Mouse (Mus musculus) frontal cortex, postnatal 25 days (tissue): ENCODE measurements around the gene Aup1.

Source experiments
- DNase-seq, 2 experiments: peaks; one replicate each; pipeline ENCODE4 v3.0.0; 2022; ENCODE audit warnings: low spot score in 2 of 2

The Aup1 gene

GRCm38 (mm10) chr6:83054074-83054851 lies at the start of gene Aup1:
Gene Aup1, plus strand, starts transcription at chr6:83054521.
- DNase-seq = peak; percentile 94 to 97

GRCm38 (mm10) chr6:83004872-83005271 lies 49.4 kb upstream of the Aup1 start:
- DNase-seq = no peak

- no peak for DNase-seq
Observed at GRCm38 (mm10) chr6:83005444-83006011, 48.8 kb upstream of the Aup1 start.

- DNase-seq = no peak
Observed at GRCm38 (mm10) chr6:83006114-83006513, 48.2 kb upstream of the Aup1 start.

- no peak for DNase-seq
Observed at GRCm38 (mm10) chr6:83008659-83009058, 45.7 kb upstream of the Aup1 start.

DNA sequence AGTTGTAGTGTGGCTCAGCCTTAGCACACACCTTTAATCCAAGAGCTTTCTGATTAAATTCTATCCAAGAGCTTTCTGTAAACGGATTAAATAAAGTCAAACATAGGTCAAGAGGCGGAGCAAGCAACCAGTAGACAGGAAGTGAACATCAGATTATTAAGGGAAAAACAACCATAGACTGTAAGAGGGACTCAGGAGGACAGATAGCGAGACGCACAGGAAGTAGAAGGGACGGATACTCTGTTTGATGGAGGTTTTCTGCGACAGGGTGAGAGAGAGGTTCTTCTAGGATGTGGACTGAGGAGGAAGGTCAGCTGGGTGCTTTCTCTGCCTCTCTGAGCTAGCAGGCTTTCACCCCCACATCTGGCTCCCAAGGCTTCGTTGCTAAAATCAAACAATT lies 44.3 kb upstream of the Aup1 start:
- no peak for DNase-seq

DNA sequence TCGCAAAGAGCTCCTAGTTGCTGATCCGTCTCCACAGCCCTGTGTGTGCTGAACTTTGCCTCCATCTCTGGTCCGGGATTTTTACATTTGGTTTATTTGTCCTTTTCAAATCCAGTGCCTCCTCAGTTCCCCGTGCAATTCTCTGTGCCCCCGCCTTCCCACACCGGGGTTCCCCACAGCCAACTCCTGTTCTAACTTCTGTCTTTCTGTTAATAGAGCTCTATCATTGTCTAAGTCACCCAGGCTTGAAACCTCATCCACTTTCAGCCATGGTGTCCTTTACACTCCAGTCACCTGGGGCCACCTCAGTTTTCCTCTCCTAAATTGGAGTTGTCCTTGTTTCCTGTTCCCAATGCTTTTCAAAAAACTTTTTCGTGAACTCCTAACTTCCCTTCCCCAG lies 43.1 kb upstream of the Aup1 start:
- DNase-seq = no peak

- DNase-seq = no peak
Observed at GRCm38 (mm10) chr6:83011756-83012155, 42.6 kb upstream of the Aup1 start.

GRCm38 (mm10) chr6:83013444-83013843 lies 40.9 kb upstream of the Aup1 start:
- DNase-seq = no peak

- DNase-seq = no peak
Observed at GRCm38 (mm10) chr6:83014482-83015466, 39.5 kb upstream of the Aup1 start.

DNA sequence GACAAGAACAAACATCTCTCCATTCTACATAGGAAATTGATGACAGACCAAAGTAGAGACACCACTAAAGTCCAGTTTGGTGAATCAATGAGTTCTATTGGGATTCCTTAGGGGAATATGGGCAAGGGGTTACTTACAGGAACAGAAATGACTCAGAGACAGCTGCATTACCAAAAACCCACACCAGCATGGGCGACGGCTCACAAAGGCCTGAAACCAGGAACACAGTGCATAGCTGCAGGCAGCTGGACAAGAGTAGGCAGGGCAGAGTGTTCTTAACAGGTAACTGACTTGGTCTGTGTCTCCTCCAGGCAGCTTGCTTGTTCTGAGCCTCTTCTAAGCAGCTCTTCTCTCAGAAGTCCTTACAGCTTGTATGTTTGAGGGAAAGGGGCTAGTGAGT lies 38.6 kb upstream of the Aup1 start:
- DNase-seq = no peak

DNA sequence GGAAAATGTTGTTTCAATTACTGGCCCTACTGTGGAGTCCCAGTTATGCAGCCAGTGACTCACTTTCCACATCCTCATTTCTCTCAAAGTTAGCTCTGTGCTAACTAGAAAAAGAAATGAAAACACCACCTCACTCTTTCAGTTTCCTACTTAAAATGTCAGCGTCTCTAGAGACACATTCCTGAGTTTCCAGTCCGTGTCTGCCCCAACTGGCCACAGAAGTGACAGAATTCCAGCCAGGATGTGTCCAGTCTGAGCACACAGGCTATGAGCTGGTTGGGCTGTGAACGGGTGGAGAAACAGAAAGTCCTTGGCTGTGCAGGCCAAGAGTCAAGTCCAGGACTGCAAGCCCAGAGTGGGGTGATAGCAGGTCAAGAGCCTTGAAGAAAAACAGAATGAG lies 37.1 kb upstream of the Aup1 start:
- DNase-seq = no peak

GRCm38 (mm10) chr6:83019044-83019443 lies 35.3 kb upstream of the Aup1 start:
- no peak for DNase-seq

DNA sequence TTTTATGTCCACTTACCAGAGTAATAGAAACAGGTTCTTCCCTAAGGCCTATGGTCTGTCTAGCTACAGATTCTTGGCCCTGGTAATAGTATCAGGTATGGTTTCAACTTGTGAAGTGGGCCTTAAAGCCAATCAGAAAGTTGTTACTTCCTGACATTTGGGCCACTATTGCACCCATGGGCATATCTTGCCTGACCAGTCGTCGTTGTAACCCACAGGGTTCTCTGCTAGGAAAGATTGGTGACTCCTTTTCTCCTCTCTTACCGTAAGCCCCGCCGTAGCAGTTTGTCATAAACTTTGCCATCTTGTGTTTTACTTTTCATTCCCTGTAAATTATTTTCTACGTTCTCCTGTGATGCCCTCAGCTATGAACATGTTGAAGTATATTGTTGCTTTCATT lies 34.2 kb upstream of the Aup1 start:
- DNase-seq = no peak

DNA sequence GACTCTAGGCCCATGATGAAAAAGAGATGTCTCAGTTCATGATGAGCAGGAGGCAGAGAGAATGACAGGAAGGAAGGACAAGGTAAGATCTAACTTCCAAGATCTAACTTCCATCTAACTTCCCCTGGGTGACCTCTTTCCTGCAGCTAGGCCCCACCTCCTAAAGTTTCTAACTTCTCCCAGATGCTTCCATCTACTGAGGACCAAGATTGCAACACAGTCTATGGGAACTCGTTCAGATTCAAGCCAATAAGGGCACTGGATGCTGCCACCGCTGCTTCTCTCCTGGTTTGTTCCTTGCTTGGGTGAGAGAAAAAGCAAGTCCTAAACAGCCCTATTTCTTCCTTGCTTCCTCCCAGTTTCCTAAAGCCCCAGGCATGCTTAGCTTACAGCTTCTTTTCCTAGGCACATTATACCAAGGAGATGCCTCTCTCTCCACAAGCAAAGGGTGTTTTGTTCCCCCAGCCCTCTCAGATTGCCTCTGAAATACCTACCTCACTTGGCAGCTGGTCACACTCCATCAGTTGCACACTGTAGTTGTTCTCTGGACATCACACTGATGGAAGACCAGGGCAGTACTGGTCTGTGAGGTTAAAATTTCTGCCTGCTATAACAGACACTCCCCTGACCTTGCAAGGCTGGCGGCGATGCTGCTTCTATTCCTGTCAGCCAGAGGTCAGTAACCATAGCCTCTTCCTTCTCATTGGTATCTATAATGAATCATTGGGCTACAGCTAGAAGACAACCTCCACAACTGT lies 33.3 kb upstream of the Aup1 start:
- no peak for DNase-seq

- no peak for DNase-seq
Observed at GRCm38 (mm10) chr6:83023008-83023407, 31.3 kb upstream of the Aup1 start.

- no peak for DNase-seq
Observed at GRCm38 (mm10) chr6:83023786-83024185, 30.5 kb upstream of the Aup1 start.

GRCm38 (mm10) chr6:83024421-83024820 lies 29.9 kb upstream of the Aup1 start:
- DNase-seq = no peak

DNA sequence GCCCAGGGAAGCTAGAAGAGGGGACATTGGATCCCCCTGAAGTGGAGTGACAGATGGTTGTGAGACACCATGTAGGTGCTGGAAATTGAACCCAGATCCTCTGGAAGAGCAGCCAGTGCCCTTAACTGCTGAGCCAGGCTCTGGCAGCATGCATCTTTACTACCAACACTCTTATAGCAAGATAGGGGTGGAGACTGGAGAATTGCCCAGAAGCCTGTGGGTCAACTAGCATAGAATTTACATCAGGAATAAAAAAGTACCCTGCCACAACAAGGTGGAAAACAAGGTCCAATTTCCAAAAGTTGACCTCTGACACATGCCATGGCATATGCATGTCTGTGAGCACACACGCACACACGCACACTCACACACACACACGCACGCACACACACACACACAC lies 29.1 kb upstream of the Aup1 start:
- no peak for DNase-seq

GRCm38 (mm10) chr6:83027293-83027692 lies 27.0 kb upstream of the Aup1 start:
- no peak for DNase-seq

GRCm38 (mm10) chr6:83027706-83028105 lies 26.6 kb upstream of the Aup1 start:
- DNase-seq = no peak

DNA sequence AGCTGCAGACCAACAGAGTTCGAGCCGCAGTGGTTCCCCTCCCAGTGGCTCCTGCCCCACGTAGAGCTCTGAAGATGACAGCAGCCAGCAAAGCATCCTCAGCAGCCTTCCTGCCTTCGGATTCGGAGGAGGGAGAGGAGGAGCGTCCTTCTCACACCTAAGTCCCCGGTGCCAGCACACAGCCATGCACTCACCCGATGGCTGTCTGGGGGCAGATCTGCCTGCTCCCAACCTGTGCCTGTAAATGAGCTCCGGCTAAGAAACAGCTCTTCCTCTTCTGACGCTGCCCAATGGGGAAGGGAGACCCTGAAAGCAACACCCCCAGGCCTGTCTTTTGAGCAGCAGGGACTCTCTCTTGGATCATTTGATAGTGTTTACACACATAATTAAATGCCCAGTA lies 24.5 kb upstream of the Aup1 start:
- DNase-seq = no peak
